Mouse (Mus musculus) limb, embryonic 11.5 days (tissue): Measurements from ENCODE around the gene Mrpl24. TPM values are rescaled to one million over a fixed set of nuclear protein-coding genes. Genes with fewer than 3 reads are reported as not detected.
A peak's percentile ranks its signal among the peaks of the same experiment; 100 is the strongest.

Experiments
- ATAC-seq: fragments of 200-750 bp; cut with Nextera tagmentation; 2 replicates; pipeline ENCODE4 v1.8.0; 2017; ENCODE audit warnings: low read depth; ENCODE audit not compliant: insufficient number of reproducible peaks, low FRiP score, low TSS enrichment
- DNase-seq: peaks from one replicate; pipeline ENCODE4 v3.0.0-alpha.2; 2015; ENCODE audit warnings: low spot score
- H3K27ac ChIP-seq: fragments of 300-500 bp; sonication (generic); replicated peaks from 2 replicates; pipeline ENCODE4 v1.5.1; 2014; ENCODE audit warnings: low read depth, mild to moderate bottlenecking, low read length
- H3K27me3 ChIP-seq: fragments of 300-500 bp; sonication (generic); 2 replicates; pipeline ENCODE4 v1.6.1; 2014; ENCODE audit warnings: mild to moderate bottlenecking, low read length, mixed read lengths; ENCODE audit not compliant: control insufficient read depth, insufficient read depth
- H3K36me3 ChIP-seq: fragments of 300-500 bp; sonication (generic); 2 replicates; pipeline ENCODE4 v1.6.1; 2014; ENCODE audit warnings: mild to moderate bottlenecking, low read length, moderate library complexity, mixed read lengths; ENCODE audit not compliant: control insufficient read depth, insufficient read depth
- H3K4me1 ChIP-seq: fragments of 300-500 bp; sonication (generic); 2 replicates; pipeline ENCODE4 v1.6.1; 2014; ENCODE audit warnings: low read length, mixed read lengths; ENCODE audit not compliant: control insufficient read depth, insufficient read depth
- H3K4me2 ChIP-seq: fragments of 300-500 bp; sonication (generic); 2 replicates; pipeline ENCODE4 v1.6.1; 2014; ENCODE audit warnings: low read depth, mild to moderate bottlenecking, moderate library complexity; ENCODE audit not compliant: severe bottlenecking
- H3K4me3 ChIP-seq: fragments of 300-500 bp; sonication (generic); 2 replicates; pipeline ENCODE4 v1.5.1; 2014; ENCODE audit warnings: low read depth, low read length
- H3K9ac ChIP-seq: fragments of 300-500 bp; sonication (generic); 2 replicates; pipeline ENCODE4 v1.6.1; 2014; ENCODE audit warnings: mild to moderate bottlenecking, low read length
- H3K9me3 ChIP-seq: fragments of 300-500 bp; sonication (generic); 2 replicates; pipeline ENCODE4 v1.6.1; 2016; ENCODE audit warnings: low read length; ENCODE audit not compliant: control insufficient read depth
- WGBS: fragments of 180-500 bp; shearing (Covaris S2); extraction: QIAGEN DNeasy Blood & Tissue Kit; methylation state at CpG from one replicate; pipeline ENCODE4 v1.1.7; 2014; 5-methylcytosine and 5-hydroxymethylcytosine counted together
- polyA plus RNA-seq: library from polyadenylated mRNA; unstranded; fragments of >200 nt; fragmentation: Nextera tagmentation; extraction: Ambion mirVana; gene quantifications from 2 replicates; pipeline ENCODE4 v1.2.1, GENCODE M21; 2014

Gene Mrpl24
- polyA plus RNA-seq, 1 experiment from 2014 or later = 76.8 TPM

DNA sequence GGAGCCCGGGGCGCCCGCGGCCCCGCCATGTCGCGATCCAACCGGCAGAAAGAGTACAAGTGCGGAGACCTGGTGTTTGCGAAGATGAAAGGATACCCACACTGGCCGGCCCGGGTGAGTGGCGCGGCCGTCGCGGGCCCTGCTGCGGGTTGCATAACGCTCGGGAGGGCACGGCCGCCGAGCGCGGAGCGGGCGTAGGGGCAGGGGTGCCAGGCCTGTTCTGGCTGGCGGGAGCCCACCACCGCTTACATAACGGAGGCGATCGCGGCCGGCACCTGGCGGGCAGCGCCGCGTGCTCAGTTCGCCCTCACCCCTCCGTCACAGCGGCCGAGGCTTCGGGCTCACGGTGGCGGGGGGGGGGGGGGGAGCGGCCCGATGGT is 12.7 kb upstream of the Mrpl24 start:
- DNase-seq (peak; percentile 66), ATAC-seq (no peak)
- H3K27me3 ChIP-seq = no peaks in the 10 kb centered on the region
- WGBS = 0% methylated on average over 42 of the region's 47 CpGs
- H3K4me3 ChIP-seq = peak overlapping the region; percentile 99
- no peaks in the 10 kb centered on the region for H3K9me3 ChIP-seq
- H3K27ac ChIP-seq = peak overlapping the region; percentile 96
- no peaks in the 10 kb centered on the region for H3K36me3 ChIP-seq
- peak overlapping the region; percentile 86 for H3K4me2 ChIP-seq
- H3K9ac ChIP-seq = peak overlapping the region; percentile 99
- H3K4me1 ChIP-seq = peaks cover 28% of the 10 kb centered on the region

DNA sequence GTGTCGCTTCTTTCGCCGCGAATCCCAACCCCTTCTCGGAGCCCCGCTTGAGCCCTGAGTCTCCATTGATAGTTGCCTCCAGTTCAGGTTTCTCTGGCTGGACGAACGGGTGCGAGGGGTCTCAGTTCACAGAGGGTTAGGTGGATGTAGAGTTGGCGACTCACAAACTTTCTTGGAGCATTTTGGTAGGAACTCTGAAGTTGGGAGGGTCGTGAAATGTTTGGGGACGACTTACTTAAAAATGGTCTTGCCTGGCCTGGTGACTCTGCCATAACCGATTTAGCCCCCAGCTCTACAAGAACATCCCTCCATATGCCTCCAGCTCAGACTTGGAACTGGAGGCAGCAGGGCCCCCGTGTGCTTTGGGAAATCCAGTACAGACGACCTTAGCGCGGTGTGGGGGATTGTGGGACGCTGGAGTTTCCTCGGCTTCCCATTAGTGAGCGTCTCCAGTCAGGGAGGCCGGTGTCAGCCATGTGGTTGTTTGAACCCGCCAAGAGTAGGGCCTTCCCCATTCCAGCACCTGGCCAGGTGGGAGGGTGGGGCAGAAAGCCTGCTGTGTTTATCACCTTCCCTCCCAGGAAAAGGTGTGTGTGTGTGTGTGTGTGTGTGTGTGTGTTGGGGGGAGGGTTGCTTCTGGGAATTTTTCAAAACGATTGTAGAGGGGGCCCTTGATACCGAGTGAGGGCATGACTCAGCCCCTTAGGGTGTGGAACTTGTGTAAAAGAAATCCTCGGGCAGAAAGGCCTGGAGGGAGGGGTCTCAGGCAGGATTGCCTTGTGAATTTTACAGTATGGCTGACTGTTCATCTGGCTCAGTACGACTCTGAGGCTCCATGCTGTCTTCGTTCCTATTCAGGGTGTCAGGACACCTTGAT is 12.1 kb upstream of the Mrpl24 start:
- peaks cover 28% of the 10 kb centered on the region for H3K4me1 ChIP-seq
- no peak for ATAC-seq
- WGBS = under 1% methylated on average over 27 of the region's 27 CpGs

DNA sequence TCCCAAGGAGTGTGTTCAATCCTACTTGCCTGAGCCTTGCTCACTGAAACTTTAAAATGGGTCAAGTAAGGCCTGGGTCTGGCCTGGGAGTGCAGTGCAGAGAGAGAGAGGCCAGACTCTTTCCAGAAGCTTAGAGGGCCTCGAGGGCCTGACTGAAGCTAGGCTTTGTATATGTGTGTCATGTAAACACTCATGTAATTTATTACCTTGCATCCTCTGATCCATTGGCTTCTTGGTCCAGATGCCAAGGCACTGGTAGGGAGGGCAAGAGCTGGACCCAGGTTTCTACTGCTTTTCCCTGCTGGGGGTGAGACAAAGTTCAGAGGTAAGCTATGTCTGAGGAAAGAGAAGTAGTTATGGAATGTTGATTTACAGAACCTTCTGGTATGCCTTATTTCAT is 11.4 kb upstream of the Mrpl24 start:
- 0% methylated on average over 1 of the region's 1 CpGs for WGBS
- no peak for DNase-seq
- peaks cover 28% of the 10 kb centered on the region for H3K4me1 ChIP-seq

More for the DNA sequence above, 12.1 kb upstream of the Mrpl24 start:
- H3K9ac ChIP-seq = peak overlapping the region; percentile 99
- peak overlapping the region; percentile 99 for H3K4me3 ChIP-seq
- H3K36me3 ChIP-seq = no peaks in the 10 kb centered on the region
- peak overlapping the region; percentile 96 for H3K27ac ChIP-seq
- H3K9me3 ChIP-seq = no peaks in the 10 kb centered on the region
- peak; percentile 57 for DNase-seq
- no peaks in the 10 kb centered on the region for H3K27me3 ChIP-seq
- H3K4me2 ChIP-seq = peak overlapping the region; percentile 86

DNA sequence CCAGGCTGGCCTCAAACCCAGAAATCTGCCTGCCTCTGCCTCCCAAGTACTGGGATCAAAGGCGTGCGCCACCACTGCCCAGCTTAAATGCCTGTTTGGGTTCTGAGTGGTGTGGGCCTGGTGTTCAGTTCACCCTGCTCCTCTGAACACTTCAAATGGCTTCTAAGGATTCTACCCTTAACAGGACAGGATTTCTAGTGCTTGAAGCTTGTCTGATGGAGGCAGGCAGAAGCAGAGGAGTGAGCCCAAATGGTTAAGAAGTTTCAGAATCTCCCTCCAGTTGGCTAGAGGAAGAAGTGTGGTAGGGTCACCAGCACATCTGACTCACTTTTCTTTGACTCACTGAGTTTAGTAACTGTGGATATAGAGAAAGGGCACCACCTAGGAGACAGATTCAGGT is 9.9 kb upstream of the Mrpl24 start:
- Histone ChIP-seq H3K27ac (0 out of 2 replicates have a peak overlapping the region, but pooled peaks have one; percentile 40), H3K27me3 (no peaks in the 10 kb centered on the region), H3K36me3 (peaks cover 4% of the 10 kb centered on the region; the same call in 1 of the 2 replicates), H3K9me3 (no peaks in the 10 kb centered on the region), H3K4me1 (peaks cover 28% of the 10 kb centered on the region), H3K4me2 (peak overlapping the region; percentile 45; the same call in 1 of the 2 replicates), H3K4me3 (no peak overlapping the region), H3K9ac (no peak overlapping the region)
- no peak for ATAC-seq
- 88% methylated on average over 2 of the region's 2 CpGs for WGBS
- no peak for DNase-seq

More for the DNA sequence above, 11.4 kb upstream of the Mrpl24 start:
- no peaks in the 10 kb centered on the region for H3K27me3 ChIP-seq
- peak overlapping the region; percentile 86 for H3K4me2 ChIP-seq
- peak overlapping the region; percentile 99 for H3K9ac ChIP-seq
- no peak for ATAC-seq
- H3K36me3 ChIP-seq = peaks cover under 1% of the 10 kb centered on the region; the same call in 1 of the 2 replicates
- no peaks in the 10 kb centered on the region for H3K9me3 ChIP-seq
- peak overlapping the region; percentile 99 for H3K4me3 ChIP-seq
- peak overlapping the region; percentile 96; the same call in 1 of the 2 replicates for H3K27ac ChIP-seq

DNA sequence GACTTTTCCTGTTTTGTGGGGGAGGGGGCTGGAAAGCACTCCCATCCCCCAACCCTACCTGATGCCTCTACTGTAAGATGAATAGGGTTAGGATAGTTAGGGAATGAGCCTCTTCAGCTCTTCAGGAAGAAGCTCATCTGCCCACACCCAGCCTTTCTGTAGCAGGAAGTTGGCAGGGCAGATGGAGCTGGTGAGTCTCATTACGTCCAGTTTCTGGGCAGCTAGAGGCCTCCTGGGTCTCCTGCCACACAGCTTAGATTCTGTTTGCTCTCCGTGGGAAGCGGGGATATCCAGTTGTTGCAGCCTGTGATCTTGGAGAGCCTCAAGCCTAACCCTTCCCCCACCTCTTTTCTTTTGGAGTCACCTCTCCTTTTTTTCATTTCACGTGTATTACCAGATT is 9.4 kb upstream of the Mrpl24 start:
- DNase-seq (peak; percentile 23), ATAC-seq (no peak)
- Histone ChIP-seq H3K27me3 (no peaks in the 10 kb centered on the region), H3K9ac (no peak overlapping the region), H3K4me2 (peak overlapping the region; percentile 45), H3K4me1 (peaks cover 28% of the 10 kb centered on the region), H3K36me3 (peaks cover 8% of the 10 kb centered on the region; the same call in 1 of the 2 replicates), H3K9me3 (no peaks in the 10 kb centered on the region), H3K4me3 (peak overlapping the region; percentile 26), H3K27ac (peak overlapping the region; percentile 72)
- 3% methylated on average over 4 of the region's 4 CpGs for WGBS

DNA sequence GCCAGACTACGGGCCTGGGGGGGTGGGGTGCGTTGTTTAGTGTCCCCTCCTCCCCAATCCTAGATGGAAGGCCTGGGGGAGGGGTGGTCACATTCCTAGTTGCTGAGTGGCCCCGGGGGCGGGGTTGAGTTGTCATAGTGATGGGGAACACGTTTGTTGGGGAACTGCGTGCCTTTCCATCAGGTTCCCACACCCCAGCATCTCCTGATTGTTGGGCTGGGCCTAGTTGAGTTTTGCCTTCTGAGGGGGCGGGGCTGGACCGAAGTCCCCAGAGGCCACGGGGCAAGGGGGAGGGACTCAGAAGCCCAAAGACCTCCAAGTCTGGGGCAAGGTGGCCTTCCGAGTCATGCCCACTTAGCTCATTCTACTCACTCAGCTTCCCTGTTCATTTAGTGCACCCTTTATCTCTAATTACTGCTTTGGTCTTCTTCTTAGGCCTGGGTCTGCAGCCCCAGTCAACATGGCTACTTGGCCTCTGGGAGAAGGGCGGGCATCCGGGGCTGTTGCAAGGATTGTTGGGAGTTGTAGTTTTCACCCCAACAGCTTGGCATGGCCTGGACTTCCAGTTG is 8.6 kb upstream of the Mrpl24 start:
- ATAC-seq (peak; percentile 33), DNase-seq (peak; percentile 88)
- H3K27me3 ChIP-seq = no peaks in the 10 kb centered on the region
- 0 out of 2 replicates have a peak overlapping the region, but pooled peaks have one; percentile 27 for H3K9ac ChIP-seq
- 6% methylated on average over 12 of the region's 12 CpGs for WGBS
- peak overlapping the region; percentile 45 for H3K4me2 ChIP-seq
- no peaks in the 10 kb centered on the region for H3K9me3 ChIP-seq
- H3K27ac ChIP-seq = peak overlapping the region; percentile 72
- H3K4me3 ChIP-seq = peak overlapping the region; percentile 26
- H3K36me3 ChIP-seq = peaks cover 14% of the 10 kb centered on the region; the same call in 1 of the 2 replicates
- peaks cover 28% of the 10 kb centered on the region for H3K4me1 ChIP-seq

DNA sequence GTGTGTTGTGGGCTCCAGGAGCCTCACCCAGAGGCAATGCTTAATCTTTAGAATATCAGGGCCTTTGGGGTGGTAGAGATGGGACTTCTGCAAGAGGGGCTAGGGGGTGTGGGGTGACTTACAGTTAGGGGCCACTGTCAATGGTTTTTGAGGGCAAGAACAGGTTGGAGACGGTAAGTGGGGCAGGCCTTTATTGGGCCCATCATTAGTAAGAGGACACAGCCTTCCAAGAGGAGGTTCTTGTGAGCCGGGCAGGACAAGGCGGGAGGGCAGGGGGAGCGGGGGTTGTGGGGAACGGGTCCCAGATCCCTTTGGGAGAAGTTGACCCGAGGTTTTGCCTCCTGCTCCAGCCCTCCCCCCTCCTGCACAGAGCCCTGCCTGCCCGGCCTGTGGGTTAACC is 5.8 kb upstream of the Mrpl24 start:
- ATAC-seq = no peak
- Histone ChIP-seq H3K27ac (no peak overlapping the region), H3K9me3 (no peaks in the 10 kb centered on the region), H3K36me3 (peaks cover 16% of the 10 kb centered on the region; the same call in 1 of the 2 replicates), H3K4me3 (no peak overlapping the region), H3K27me3 (no peaks in the 10 kb centered on the region), H3K4me1 (peaks cover 20% of the 10 kb centered on the region), H3K9ac (no peak overlapping the region), H3K4me2 (no peak overlapping the region)
- 89% methylated on average over 7 of the region's 7 CpGs for WGBS
- no peak for DNase-seq

DNA sequence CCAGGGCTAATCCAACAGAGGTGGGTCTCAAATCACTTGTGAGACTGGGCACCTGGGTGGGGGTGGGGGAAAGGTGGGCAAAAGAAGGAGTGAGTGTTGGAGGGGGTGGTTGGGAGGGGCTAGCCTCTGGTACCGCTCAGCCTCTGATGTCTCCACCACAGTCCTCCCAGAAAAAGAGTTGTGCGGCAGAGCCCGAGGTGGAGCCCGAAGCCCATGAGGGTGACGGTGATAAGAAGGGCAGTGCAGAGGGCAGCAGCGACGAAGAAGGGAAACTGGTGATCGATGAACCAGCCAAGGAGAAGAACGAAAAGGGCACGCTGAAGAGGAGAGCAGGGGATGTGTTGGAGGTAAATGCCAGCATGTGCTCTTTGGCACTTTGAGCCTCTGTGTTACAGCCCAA is 5.4 kb upstream of the Mrpl24 start:
- no peak overlapping the region for H3K4me2 ChIP-seq
- H3K36me3 ChIP-seq = peaks cover 16% of the 10 kb centered on the region; the same call in 1 of the 2 replicates
- H3K4me1 ChIP-seq = peaks cover 18% of the 10 kb centered on the region
- ATAC-seq (no peak), DNase-seq (peak; percentile 17)
- no peak overlapping the region for H3K4me3 ChIP-seq
- H3K27ac ChIP-seq = no peak overlapping the region
- WGBS = 93% methylated on average over 10 of the region's 10 CpGs
- no peaks in the 10 kb centered on the region for H3K9me3 ChIP-seq
- H3K27me3 ChIP-seq = no peaks in the 10 kb centered on the region
- H3K9ac ChIP-seq = no peak overlapping the region
